Mouse (Mus musculus): ENCODE data around the gene Thnsl1. TPM values are rescaled to one million over a fixed set of nuclear protein-coding genes. Genes with fewer than 3 reads are reported as not detected.

Gene Thnsl1
- polyA plus RNA-seq, 1 experiment = 13.6 TPM

DNA sequence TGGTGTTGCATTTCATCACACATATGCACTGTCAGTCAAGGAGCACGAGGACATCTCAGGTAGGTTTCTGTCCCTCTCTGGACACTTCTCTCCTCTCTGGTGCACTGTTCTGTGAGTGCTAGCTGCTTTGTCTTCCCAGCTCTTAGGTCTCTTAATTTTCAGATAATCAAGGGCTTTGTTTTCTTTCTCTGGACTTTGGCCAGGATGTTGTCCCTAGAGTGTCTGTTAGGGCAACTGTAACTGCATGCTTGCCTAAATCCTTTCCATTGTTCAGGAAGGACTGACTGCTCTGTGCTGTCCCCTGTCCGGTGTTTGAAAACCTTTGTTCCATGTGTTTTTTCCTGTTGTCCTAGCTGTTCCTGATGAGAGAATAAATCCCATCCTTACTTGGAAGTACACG is 6.5 kb upstream of the Thnsl1 start:
- no peak for TF ChIP-seq CTCF (IDR thresholded peaks at IDR 0.05; ENCODE audit: extremely low read depth, insufficient read depth, low read length)
- TF ChIP-seq POLR2A (IDR thresholded peaks at IDR 0.05; ENCODE audit: extremely low read depth, insufficient read depth, low read length) = no peak
- Histone ChIP-seq H3K4me3 (ENCODE audit: insufficient read depth, low read length) (no peak overlapping the region), H3K4me1 (ENCODE audit: control insufficient read depth, insufficient read depth, low read length) (no peaks in the 10 kb centered on the region), H3K27ac (ENCODE audit: insufficient read depth, low read length) (no peak overlapping the region)

DNA sequence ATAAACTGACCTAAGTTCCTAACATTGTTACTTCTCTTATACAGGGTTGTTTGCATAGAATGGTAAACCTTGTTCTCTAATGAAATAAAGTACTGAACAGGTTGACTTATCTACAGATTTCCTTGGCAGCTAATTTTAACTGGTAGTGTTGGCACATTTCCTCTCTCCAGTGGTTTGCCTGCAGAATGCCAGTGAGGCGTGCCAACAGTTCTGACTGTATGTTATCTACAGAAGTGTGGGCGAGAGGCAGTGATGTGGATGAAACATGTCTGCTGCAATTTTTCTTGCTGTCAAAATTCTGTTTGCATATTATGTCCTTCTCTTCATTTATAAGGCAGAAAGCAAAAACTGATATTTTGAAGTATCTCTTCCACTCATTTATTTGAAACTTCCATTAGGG is 2.8 kb upstream of the Thnsl1 start:
- Histone ChIP-seq H3K27ac (ENCODE audit: insufficient read depth, low read length) (no peak overlapping the region), H3K4me1 (ENCODE audit: control insufficient read depth, insufficient read depth, low read length) (peaks cover 1% of the 10 kb centered on the region; the same call in 1 of the 2 replicates), H3K4me3 (ENCODE audit: insufficient read depth, low read length) (no peak overlapping the region)
- no peak for TF ChIP-seq CTCF (IDR thresholded peaks at IDR 0.05; ENCODE audit: extremely low read depth, insufficient read depth, low read length)
- no peak for TF ChIP-seq POLR2A (IDR thresholded peaks at IDR 0.05; ENCODE audit: extremely low read depth, insufficient read depth, low read length)

DNA sequence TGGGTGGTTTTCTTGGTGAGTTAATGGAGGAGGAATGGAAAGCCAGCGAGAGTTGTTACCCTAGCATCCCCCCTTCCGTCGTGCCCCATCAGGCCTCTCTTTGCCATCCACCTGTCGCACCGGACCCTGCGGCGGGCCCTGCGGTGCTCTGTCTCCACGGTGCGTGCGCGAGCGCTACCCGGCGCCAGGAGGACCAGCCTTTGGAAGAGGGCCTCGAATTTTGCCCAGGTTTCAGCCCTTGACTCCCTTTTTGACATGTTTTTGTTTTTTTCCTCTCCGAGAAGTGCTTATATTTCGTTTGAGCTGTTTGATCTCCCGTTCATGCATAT is 271 bp downstream of the Thnsl1 start:
- TF ChIP-seq CTCF (IDR thresholded peaks at IDR 0.05; ENCODE audit: extremely low read depth, insufficient read depth, low read length) (no peak), POLR2A (IDR thresholded peaks at IDR 0.05; ENCODE audit: extremely low read depth, insufficient read depth, low read length) (no peak)
- peaks cover 1% of the 10 kb centered on the region; the same call in 1 of the 2 replicates for H3K4me1 ChIP-seq (ENCODE audit: control insufficient read depth, insufficient read depth, low read length)
- H3K27ac ChIP-seq (ENCODE audit: insufficient read depth, low read length) = peak overlapping the region; percentile 24; the same call in 1 of the 2 replicates
- H3K4me3 ChIP-seq (ENCODE audit: insufficient read depth, low read length) = peak overlapping the region; percentile 67

DNA sequence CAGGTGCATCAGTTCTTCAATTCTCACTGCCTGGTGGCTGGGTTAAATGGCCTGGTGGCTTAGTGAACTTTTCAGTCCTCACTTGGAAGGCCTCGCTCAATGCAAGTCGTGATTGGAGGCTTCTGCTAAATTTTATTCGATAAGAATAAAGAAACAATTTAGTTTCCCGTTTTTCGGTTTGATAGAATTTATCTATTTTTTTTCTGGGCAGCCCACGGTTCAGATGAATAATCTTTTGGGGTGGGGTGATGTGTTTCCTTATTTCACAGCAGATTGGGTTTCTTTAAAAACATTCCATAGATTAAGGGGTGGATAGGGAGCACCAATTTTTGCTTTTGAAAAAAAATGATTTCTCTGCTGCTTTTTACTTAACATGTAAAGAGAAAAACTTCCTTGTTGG is 754 bp downstream of the Thnsl1 start:
- TF ChIP-seq CTCF (IDR thresholded peaks at IDR 0.05; ENCODE audit: extremely low read depth, insufficient read depth, low read length) (no peak), POLR2A (IDR thresholded peaks at IDR 0.05; ENCODE audit: extremely low read depth, insufficient read depth, low read length) (no peak)
- no peak overlapping the region for H3K27ac ChIP-seq (ENCODE audit: insufficient read depth, low read length)
- peak overlapping the region; percentile 67 for H3K4me3 ChIP-seq (ENCODE audit: insufficient read depth, low read length)
- H3K4me1 ChIP-seq (ENCODE audit: control insufficient read depth, insufficient read depth, low read length) = peaks cover 1% of the 10 kb centered on the region; the same call in 1 of the 2 replicates

DNA sequence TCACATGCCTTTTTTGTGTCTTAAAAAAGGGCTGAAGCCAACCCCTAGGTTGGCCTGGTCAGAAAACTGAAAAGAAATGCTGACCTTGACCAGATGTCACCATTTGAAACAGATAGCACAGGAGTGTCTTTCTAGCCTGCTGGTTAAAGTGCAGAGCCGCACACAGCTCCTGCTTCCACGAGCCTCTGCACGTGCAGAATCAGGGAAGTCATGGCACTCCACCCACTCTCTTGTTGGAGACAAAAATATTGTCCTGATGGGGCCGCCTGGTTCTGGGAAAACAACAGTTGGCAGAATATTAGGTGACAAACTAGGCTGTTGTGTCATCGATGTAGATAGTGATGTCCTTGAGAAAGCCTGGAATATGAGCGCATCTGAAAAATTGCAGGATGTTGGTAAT is 5.8 kb downstream of the Thnsl1 start:
- no peak for TF ChIP-seq POLR2A (IDR thresholded peaks at IDR 0.05; ENCODE audit: extremely low read depth, insufficient read depth, low read length)
- peaks cover 1% of the 10 kb centered on the region; the same call in 1 of the 2 replicates for H3K4me1 ChIP-seq (ENCODE audit: control insufficient read depth, insufficient read depth, low read length)
- H3K4me3 ChIP-seq (ENCODE audit: insufficient read depth, low read length) = no peak overlapping the region
- no peak overlapping the region for H3K27ac ChIP-seq (ENCODE audit: insufficient read depth, low read length)

DNA sequence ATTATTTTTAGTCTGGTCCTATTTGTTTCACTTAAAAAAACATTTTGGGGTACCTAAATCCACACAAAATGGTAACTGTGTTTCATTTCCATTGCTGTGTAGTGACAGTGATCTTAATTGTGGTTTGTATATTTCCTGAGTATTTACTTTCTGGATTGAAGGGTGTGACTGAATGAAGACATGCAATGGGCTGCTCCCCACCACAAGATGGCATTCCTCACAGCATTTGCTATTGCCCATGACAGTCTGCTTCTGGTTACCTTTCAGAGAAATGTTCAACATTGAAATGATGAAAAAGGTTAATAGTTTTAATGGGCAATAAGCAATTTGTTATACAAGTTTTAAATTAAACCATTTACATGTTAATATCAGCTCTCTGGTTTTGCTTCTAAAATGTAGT is 8.8 kb downstream of the Thnsl1 start:
- no peaks in the 10 kb centered on the region for H3K4me1 ChIP-seq (ENCODE audit: control insufficient read depth, insufficient read depth, low read length)
- H3K4me3 ChIP-seq (ENCODE audit: insufficient read depth, low read length) = no peak overlapping the region
- H3K27ac ChIP-seq (ENCODE audit: insufficient read depth, low read length) = no peak overlapping the region
- TF ChIP-seq POLR2A (IDR thresholded peaks at IDR 0.05; ENCODE audit: extremely low read depth, insufficient read depth, low read length) (no peak), CTCF (IDR thresholded peaks at IDR 0.05; ENCODE audit: extremely low read depth, insufficient read depth, low read length) (peak; percentile 61)

DNA sequence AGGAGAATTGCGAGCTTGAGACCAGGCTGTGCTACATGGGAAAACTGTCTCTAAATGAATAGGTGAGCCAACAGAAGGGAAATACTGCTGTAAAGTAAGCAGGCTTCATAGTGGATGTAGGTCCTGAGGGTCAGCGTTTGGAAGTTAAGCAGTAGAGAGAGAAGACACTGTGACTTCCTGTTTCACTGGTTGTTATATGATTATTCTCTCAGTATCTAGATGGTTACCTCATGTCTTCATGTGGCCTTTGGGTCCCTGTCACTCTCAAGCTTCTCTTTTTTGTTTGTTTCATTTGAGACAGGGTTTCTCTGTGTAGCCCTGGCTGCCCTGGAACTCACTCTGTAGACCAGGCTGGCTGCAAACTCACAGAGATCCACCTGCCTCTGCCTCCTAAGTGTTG is 9.8 kb downstream of the Thnsl1 start:
- Histone ChIP-seq H3K27ac (ENCODE audit: insufficient read depth, low read length) (no peak overlapping the region), H3K4me1 (ENCODE audit: control insufficient read depth, insufficient read depth, low read length) (no peaks in the 10 kb centered on the region), H3K4me3 (ENCODE audit: insufficient read depth, low read length) (no peak overlapping the region)
- TF ChIP-seq CTCF (IDR thresholded peaks at IDR 0.05; ENCODE audit: extremely low read depth, insufficient read depth, low read length) (no peak), POLR2A (IDR thresholded peaks at IDR 0.05; ENCODE audit: extremely low read depth, insufficient read depth, low read length) (no peak)

DNA sequence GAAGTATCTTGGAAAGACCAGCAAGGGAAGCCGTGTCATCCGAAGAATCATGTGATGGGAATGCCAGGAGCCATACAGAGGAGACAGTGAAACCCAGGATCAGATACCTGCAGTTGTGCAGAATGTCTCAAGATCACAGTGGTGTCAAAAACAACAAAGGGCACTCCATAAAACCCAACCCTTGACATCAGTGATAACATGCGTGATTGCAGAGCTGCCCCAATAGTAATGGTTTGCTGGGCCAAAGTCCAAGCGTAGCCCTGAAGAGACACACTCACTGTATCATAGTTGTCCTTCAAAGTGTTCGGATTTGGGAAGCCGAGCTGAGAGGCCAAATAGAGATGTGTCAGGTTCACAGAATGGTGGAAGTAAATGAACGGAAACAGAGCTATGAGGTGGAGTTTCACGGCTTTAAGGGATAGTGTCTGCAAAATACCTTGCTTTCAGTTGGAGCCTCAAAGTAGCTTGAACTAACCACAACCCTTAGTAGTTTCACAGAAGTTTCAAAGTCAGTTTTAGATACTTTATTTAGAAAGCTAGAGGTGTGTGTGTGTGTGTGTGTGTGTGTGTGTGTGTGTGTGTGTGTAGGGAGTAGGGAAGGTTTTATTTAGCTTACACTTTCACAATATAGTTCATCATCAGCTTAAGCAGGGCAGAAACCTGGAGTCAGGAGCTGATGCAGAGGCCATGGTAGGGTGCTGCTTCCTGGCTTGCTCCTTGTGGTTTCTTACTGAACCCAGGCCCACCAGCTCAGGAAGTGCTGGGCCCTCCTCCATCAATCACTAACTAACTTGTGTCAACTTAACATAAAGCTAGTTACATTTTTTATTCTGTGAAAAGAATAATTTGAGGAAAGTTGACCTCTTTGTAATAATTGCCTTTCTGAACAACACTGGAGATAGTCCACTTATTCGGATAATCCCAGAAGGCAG is 17.2 kb downstream of the Thnsl1 start:
- Histone ChIP-seq H3K4me3 (ENCODE audit: insufficient read depth, low read length) (no peak overlapping the region), H3K27ac (ENCODE audit: insufficient read depth, low read length) (no peak overlapping the region), H3K4me1 (ENCODE audit: control insufficient read depth, insufficient read depth, low read length) (no peaks in the 10 kb centered on the region)
- TF ChIP-seq POLR2A (IDR thresholded peaks at IDR 0.05; ENCODE audit: extremely low read depth, insufficient read depth, low read length) (no peak), CTCF (IDR thresholded peaks at IDR 0.05; ENCODE audit: extremely low read depth, insufficient read depth, low read length) (no peak)

DNA sequence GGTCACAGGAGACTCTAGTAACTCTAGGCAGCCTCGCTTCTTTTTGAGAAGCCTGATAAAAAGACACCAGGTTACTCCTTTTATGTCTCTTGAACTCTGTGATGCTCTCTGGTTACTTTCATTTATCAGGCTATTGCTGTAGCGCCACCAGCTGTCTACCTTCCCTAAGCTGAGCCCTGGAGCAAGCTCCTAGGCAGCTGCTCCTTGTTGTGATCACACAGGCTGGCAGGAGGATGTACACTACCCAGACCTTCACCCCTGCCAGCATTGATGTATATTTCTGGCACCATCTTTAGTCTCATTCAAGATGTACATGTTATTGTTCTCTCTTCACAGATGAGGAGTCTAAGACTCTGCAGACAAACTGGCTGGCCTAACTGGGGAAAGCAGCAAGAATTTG is 24.8 kb downstream of the Thnsl1 start:
- Histone ChIP-seq H3K4me3 (ENCODE audit: insufficient read depth, low read length) (no peak overlapping the region), H3K27ac (ENCODE audit: insufficient read depth, low read length) (no peak overlapping the region), H3K4me1 (ENCODE audit: control insufficient read depth, insufficient read depth, low read length) (no peaks in the 10 kb centered on the region; the same call in 1 of the 2 replicates)
- TF ChIP-seq POLR2A (IDR thresholded peaks at IDR 0.05; ENCODE audit: extremely low read depth, insufficient read depth, low read length) = no peak
- no peak for TF ChIP-seq CTCF (IDR thresholded peaks at IDR 0.05; ENCODE audit: extremely low read depth, insufficient read depth, low read length)

DNA sequence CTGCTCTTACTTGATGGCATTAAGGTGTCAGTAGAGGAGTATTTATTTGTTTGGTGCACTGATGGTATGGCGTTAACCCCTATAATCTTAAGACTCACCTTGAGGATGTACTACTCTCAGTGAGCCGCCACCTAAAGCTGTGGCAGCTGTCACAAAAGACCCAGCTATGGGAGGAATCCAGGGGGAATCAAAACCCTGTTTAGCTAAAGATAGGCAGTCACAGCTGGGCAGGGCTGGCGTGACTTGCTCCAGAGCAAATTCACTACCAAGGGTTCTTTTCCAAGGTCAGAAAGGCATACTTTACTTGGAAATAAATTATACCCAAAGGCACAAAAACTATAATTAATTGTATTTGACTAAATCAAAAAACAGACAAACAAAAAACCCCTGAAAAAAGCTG is 25.6 kb downstream of the Thnsl1 start:
- Histone ChIP-seq H3K4me1 (ENCODE audit: control insufficient read depth, insufficient read depth, low read length) (no peaks in the 10 kb centered on the region; the same call in 1 of the 2 replicates), H3K4me3 (ENCODE audit: insufficient read depth, low read length) (no peak overlapping the region), H3K27ac (ENCODE audit: insufficient read depth, low read length) (no peak overlapping the region)
- no peak for TF ChIP-seq CTCF (IDR thresholded peaks at IDR 0.05; ENCODE audit: extremely low read depth, insufficient read depth, low read length)
- no peak for TF ChIP-seq POLR2A (IDR thresholded peaks at IDR 0.05; ENCODE audit: extremely low read depth, insufficient read depth, low read length)

Measured in cortical plate, adult 2 months (tissue).